Mouse (Mus musculus) testis, adult 2 months (tissue): Measurements from ENCODE around the gene Mrpl51.

Source experiments
- CTCF ChIP-seq: fragments of 200-500 bp; IDR thresholded peaks from 2 replicates; pipeline ENCODE4 v1.5.1; 2012; ENCODE audit warnings: low read depth, mild to moderate bottlenecking, inconsistent platforms, low read length, moderate library complexity; ENCODE audit not compliant: control insufficient read depth, insufficient read depth, insufficient replicate concordance
- POLR2A ChIP-seq: fragments of 200-500 bp; IDR thresholded peaks from 2 replicates; pipeline ENCODE4 v1.6.1; 2012; ENCODE audit warnings: low read depth, mild to moderate bottlenecking, inconsistent platforms, low read length, moderate library complexity; ENCODE audit not compliant: control insufficient read depth

GRCm38 (mm10) chr6:125146148-125146547, 45.5 kb upstream of the Mrpl51 start:
- TF ChIP-seq CTCF (no peak), POLR2A (no peak)
